Mouse (Mus musculus): ENCODE data around the gene Gm49322.
A peak's percentile ranks its signal among the peaks of the same experiment; 100 is the strongest.

Gene Gm49322

GRCm38 (mm10) chr10:80578911-80579310, 26.9 kb upstream of the Gm49322 start:
- no peak for ATAC-seq (ENCODE audit: insufficient number of reproducible peaks, low FRiP score, low TSS enrichment)

DNA sequence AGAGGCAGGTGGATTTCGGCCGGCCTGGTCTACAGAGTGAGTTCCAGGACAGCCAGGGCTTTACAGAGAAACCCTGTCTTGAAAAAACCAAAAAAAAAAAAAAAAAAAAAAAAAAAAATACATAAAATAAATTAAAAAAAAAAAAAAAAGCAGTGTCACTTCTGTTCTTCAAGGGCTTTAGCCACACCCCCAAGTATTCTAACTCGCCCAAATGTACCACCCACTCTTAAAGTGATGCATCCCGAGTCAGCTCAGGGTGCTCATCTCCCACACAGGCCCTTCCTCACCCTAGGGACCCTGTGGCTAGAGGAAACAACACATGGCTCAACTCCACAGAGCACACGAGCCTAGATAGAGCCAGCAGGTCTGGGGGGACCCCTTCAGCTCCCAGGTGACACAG, 22.8 kb upstream of the Gm49322 start:
- ATAC-seq (ENCODE audit: insufficient number of reproducible peaks, low FRiP score, low TSS enrichment): no peak

DNA sequence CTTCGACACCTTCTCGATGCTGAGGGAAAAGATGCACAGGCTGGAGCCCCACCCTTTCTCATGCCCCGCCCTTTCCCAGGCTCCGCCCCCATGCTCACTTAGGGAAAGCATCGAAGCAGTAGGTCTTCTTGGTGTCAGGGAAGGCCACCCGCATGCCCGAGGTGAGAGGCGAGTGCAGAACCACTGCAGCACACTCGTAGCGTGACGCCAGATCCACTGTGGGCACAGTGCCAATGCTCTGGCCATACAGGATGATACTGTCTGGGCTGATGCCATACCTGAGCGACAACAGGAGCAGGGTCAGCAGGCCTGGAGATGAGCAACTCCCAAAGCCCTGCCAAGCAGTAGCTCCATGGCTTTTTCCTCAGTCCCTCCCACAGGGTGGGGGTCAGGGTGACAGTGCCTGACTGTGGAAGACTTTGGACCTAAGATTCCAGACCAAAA, 21.8 kb upstream of the Gm49322 start:
- ATAC-seq (ENCODE audit: insufficient number of reproducible peaks, low FRiP score, low TSS enrichment): no peak

GRCm38 (mm10) chr10:80584642-80585552, 20.9 kb upstream of the Gm49322 start:
- no peak for ATAC-seq (ENCODE audit: insufficient number of reproducible peaks, low FRiP score, low TSS enrichment)

- ATAC-seq (ENCODE audit: insufficient number of reproducible peaks, low FRiP score, low TSS enrichment): no peak
Measured at GRCm38 (mm10) chr10:80585581-80585980, 20.2 kb upstream of the Gm49322 start.

GRCm38 (mm10) chr10:80586407-80587304, 19.2 kb upstream of the Gm49322 start:
- ATAC-seq (ENCODE audit: insufficient number of reproducible peaks, low FRiP score, low TSS enrichment): no peak

GRCm38 (mm10) chr10:80587305-80587657, 18.5 kb upstream of the Gm49322 start:
- ATAC-seq (ENCODE audit: insufficient number of reproducible peaks, low FRiP score, low TSS enrichment): no peak

DNA sequence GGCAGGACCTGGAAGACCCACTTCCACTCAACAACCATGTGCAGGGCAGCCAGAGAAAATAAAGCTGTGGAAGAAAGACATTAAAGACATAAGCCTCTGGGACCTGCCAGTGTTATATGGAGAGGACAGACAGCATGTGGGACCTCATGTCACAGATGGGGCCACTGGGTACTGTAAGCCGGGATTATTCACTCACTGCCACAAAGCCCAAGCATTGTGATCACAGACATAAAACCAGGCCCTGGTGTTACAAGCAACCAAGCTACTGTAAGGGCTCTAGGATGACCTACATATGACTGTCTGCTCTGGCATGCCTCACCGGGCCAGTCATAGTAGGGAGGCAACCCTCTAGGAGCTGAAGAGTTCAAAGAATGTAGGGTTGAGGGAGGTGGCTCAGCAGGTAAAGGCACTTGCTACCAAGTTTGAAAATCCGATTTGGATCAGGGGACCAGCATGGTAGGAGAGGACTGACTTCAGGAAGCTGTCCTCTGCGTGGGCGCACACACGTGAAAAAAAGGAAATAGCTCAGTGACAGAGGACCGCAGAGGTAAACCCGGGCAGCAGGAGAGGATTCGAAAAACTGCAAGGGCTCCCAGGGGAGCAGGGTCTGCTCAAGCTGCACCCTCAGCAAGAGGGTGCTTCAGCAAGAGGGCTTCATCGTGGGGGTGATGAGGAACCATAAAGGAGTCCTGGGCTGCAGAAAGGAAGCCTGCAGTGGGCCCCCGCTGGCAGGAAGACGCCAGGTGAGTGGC, 16.5 kb upstream of the Gm49322 start:
- ATAC-seq (ENCODE audit: insufficient number of reproducible peaks, low FRiP score, low TSS enrichment): no peak

DNA sequence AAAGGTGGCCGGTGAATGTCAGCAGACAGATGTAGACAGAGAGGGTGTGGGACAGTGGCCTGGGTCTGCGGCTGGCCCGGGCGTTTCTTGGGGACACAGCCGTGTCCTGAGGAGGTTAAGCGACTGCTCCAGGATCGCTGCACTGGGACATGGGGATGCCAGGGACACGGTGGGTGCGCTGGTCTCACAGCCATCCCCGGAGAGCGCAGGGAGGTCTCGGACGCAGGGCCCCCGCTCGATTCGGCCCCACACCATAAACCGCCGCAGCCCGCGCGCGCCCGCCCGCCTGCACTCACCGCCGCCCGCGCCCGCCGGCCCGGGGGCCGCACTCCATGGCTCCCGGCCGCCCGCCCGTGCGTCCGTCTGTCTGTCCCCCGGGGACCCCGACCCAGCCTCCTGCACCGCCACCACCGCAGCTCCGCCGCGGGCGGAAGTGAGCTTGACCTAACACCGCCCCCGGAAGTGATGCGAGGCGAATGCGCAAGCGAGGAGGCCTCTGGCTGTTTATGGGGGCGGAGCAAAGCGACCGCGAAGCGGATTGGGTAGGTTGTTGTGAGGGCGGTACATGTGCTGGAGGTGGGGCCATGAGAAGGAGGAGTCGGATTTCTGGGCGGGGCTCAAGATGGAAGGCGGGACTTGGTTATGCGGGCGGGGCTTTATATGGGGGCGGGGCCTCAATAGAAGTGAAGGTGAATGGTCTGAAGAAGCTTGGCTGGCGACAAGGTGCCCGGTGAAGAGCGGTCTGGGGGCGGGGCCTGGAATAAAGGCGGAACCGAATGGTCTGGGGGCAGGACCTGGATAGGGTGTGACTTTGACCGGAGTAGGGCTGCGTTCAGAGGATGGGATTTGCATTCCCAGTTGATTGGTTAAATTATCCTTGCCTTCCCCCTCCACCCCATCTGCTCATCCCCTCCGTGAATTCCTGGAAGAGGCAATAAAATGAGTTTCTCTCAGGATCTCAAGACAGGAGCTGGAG, 15.7 kb upstream of the Gm49322 start, which contains the start of gene Abhd17a:
Abhd17a (minus strand) TSS at position 463 of the 976 bp plus-strand sequence.
- peak; percentile 93 for ATAC-seq (ENCODE audit: insufficient number of reproducible peaks, low FRiP score, low TSS enrichment)

GRCm38 (mm10) chr10:80596318-80596717, 9.5 kb upstream of the Gm49322 start:
- ATAC-seq (ENCODE audit: insufficient number of reproducible peaks, low FRiP score, low TSS enrichment): no peak

GRCm38 (mm10) chr10:80602698-80603325, 3.0 kb upstream of the Gm49322 start, which contains the start of the genes Scamp4 and Adat3:
TSS of gene Scamp4 (plus strand) at chr10:80602872.
TSS of gene Adat3 (plus strand) at chr10:80602880.
- ATAC-seq (ENCODE audit: insufficient number of reproducible peaks, low FRiP score, low TSS enrichment): peak; percentile 87

DNA sequence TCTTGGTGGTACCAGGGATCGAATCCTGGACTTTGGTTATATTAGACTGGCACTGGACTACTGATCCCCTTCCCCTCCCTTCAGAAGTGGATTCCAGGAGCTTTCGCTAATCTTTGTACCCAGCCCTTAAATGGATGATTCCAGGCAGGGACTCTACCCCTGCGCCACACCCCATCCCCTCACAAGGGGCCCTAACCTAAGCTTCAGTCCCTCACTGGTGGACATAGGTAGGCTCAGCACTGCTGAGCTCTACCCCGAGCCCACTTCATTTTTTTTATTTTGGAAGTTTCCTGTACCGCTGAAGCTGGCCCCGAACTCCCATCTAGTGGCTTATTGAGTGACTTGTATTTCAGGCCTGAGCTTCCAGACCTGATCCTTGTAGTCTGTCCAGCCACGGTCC, 2.5 kb upstream of the Gm49322 start:
- no peak for ATAC-seq (ENCODE audit: insufficient number of reproducible peaks, low FRiP score, low TSS enrichment)

GRCm38 (mm10) chr10:80604001-80604509, 1.8 kb upstream of the Gm49322 start:
- ATAC-seq (ENCODE audit: insufficient number of reproducible peaks, low FRiP score, low TSS enrichment): no peak

- no peak for ATAC-seq (ENCODE audit: insufficient number of reproducible peaks, low FRiP score, low TSS enrichment)
Measured at GRCm38 (mm10) chr10:80604988-80605387, 833 bp upstream of the Gm49322 start.

- no peak for ATAC-seq (ENCODE audit: insufficient number of reproducible peaks, low FRiP score, low TSS enrichment)
Measured at GRCm38 (mm10) chr10:80606306-80606705, 485 bp downstream of the Gm49322 start.

GRCm38 (mm10) chr10:80606737-80607350, 1.0 kb downstream of the Gm49322 start:
- ATAC-seq (ENCODE audit: insufficient number of reproducible peaks, low FRiP score, low TSS enrichment): no peak

DNA sequence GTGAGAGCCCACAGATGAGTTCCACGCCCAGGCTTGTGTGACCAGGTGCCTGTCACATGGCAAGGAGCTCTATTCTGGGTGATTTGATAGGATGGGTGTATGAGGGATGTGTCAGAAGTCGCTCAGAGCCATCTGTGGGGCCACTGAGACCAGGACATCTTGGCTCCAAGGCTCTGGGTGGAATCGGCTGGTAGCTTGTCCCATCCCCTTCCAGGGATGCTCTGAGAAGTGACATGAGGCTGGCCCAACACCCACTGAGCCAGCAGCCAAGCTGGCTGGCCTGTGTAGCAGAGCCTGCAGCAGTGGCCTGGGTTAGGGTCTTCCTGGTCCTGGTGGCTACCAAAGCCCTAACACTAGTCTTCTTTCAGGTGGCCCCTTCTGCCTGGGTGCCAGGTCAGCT, 2.6 kb downstream of the Gm49322 start:
- ATAC-seq (ENCODE audit: insufficient number of reproducible peaks, low FRiP score, low TSS enrichment): no peak
